Comparison of ENCODE assay signal across 8 mouse cellular contexts in the genomic region with DNA sequence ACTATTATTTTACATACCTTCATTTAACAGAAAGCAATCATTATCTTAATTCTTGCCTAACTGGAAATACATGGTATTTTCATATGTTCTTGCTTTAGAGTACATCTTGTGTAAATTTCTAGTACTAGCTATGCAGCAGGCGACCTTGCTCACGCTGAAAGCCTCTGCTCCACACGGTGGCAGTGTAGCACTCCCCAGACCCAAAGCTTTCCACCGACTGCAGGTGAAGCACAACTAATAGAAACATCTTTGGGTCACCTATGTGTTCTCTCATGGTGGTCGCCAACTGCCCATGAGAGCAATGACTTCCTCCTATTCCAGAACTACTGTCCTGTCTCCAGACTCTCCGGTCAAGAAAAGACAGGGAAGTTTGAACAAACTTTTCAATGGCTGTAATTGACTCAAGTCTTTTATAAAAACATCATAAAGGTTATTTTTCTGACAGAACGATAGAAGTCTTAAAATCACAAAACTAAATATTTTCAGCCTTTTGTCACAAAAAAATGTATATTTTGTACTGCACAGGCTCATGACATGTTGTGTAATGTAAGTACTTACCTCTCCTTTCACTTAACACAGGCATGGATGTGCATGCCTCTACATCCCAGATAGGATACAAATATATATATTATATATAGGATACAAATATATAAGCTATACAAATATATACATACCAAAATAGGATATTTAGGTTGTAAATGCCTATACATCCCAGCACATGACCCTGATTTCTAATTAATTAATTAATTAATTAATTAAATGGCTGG. TPM values are rescaled to one million over a fixed set of nuclear protein-coding genes. Genes with fewer than 3 reads are reported as not detected.
DNase-seq lines count a peak whose midpoint lies in the region; ATAC-seq and TF ChIP-seq lines count a peak whose summit lies in the region.

No protein-coding gene starts in this region.

- 26% methylated on average over 7 of the region's 7 CpGs for WGBS in kidney, embryonic 14.5 days
- 26% methylated on average over 7 of the region's 7 CpGs for WGBS in liver, adult 2 months
- WGBS in neural tube, embryonic 12.5 days, result 26% methylated on average over 7 of the region's 7 CpGs

- intact Hi-C loops in heart, postnatal 25 days (cut with DNase I), result loop anchor here (5.0 kb wide), 1 partner anchor 115 kb away; no protein-coding TSS in a partner anchor

- no peak overlapping the region for H3K9ac ChIP-seq in kidney, embryonic 14.5 days (ENCODE audit: low read depth, low read length)
- H3K9ac ChIP-seq in liver, adult 2 months (ENCODE audit: low read depth, low read length), result no peak overlapping the region
- no peak overlapping the region for H3K9ac ChIP-seq in neural tube, embryonic 12.5 days

- no peaks in the 10 kb centered on the region for H3K9me3 ChIP-seq in kidney, embryonic 14.5 days (ENCODE audit: control insufficient read depth, low read length)
- no peaks in the 10 kb centered on the region for H3K9me3 ChIP-seq in neural tube, embryonic 12.5 days

- no peak overlapping the region for H3K4me3 ChIP-seq in kidney, embryonic 14.5 days (ENCODE audit: low read length)
- no peak overlapping the region for H3K4me3 ChIP-seq in liver, adult 2 months (ENCODE audit: insufficient read depth, low read depth, low read length)
- no peak overlapping the region for H3K4me3 ChIP-seq in neural tube, embryonic 12.5 days
- no peak overlapping the region for H3K4me3 ChIP-seq in testis, adult 2 months (ENCODE audit: control insufficient read depth, low read depth, low read length)

- TF ChIP-seq CTCF in liver, adult 2 months (IDR thresholded peaks at IDR 0.05; ENCODE audit: low read depth, low read length), result peak; percentile 96
- peak; percentile 64; the same call in 1 of the 2 replicates for TF ChIP-seq CTCF in testis, adult 2 months (IDR thresholded peaks at IDR 0.05; ENCODE audit: control insufficient read depth, insufficient read depth, insufficient replicate concordance, low read depth, low read length)

- no peaks in the 10 kb centered on the region for H3K4me1 ChIP-seq in kidney, embryonic 14.5 days (ENCODE audit: control insufficient read depth, insufficient read depth, low read length)
- no peaks in the 10 kb centered on the region for H3K4me1 ChIP-seq in liver, adult 2 months (ENCODE audit: control insufficient read depth, insufficient read depth, low read length)
- H3K4me1 ChIP-seq in neural tube, embryonic 12.5 days, result no peaks in the 10 kb centered on the region
- no peaks in the 10 kb centered on the region for H3K4me1 ChIP-seq in testis, adult 2 months (ENCODE audit: control insufficient read depth, insufficient read depth, low read length)

- ATAC-seq in kidney, embryonic 14.5 days (ENCODE audit: low FRiP score, low TSS enrichment), result 0 out of 2 replicates have a peak, but pooled peaks have one; percentile 57
- ATAC-seq in neural tube, embryonic 12.5 days (ENCODE audit: low FRiP score, low read depth), result peak; percentile 58; the same call in 1 of the 2 replicates

- DNase-seq in heart, adult 18-20 months, result peak; percentile 54 to 74
- no peak for DNase-seq in heart, postnatal 25 days (ENCODE audit: low spot score)
- DNase-seq in cerebellum, postnatal 25 days, result peak; percentile 71 to 81
- DNase-seq in gastrocnemius, postnatal 10 days, result peak; percentile 49
- DNase-seq in liver, adult 2 months (ENCODE audit: extremely low read depth, low read depth, low spot score), result peak; percentile 52

- no peaks in the 10 kb centered on the region for H3K79me2 ChIP-seq in liver, adult 2 months (ENCODE audit: control insufficient read depth, insufficient read depth, low read length)

- no peak overlapping the region for H3K4me2 ChIP-seq in kidney, embryonic 14.5 days (replicated peaks; ENCODE audit: low read depth, low read length)
- H3K4me2 ChIP-seq in neural tube, embryonic 12.5 days (replicated peaks), result no peak overlapping the region

- H3K27ac ChIP-seq in kidney, embryonic 14.5 days (ENCODE audit: low read depth, low read length), result no peak overlapping the region
- no peak overlapping the region for H3K27ac ChIP-seq in liver, adult 2 months (replicated peaks; ENCODE audit: insufficient read depth, low read depth, low read length)
- H3K27ac ChIP-seq in neural tube, embryonic 12.5 days, result no peak overlapping the region
- no peak overlapping the region for H3K27ac ChIP-seq in testis, adult 2 months (ENCODE audit: control insufficient read depth, insufficient read depth, low read depth, low read length)

- H3K27me3 ChIP-seq in kidney, embryonic 14.5 days (ENCODE audit: control insufficient read depth, insufficient read depth, low read length), result no peaks in the 10 kb centered on the region
- no peaks in the 10 kb centered on the region for H3K27me3 ChIP-seq in liver, adult 2 months (ENCODE audit: control insufficient read depth, insufficient read depth, low read length)
- H3K27me3 ChIP-seq in neural tube, embryonic 12.5 days (replicated peaks), result no peaks in the 10 kb centered on the region
- no peaks in the 10 kb centered on the region for H3K27me3 ChIP-seq in testis, adult 2 months (ENCODE audit: control insufficient read depth, insufficient read depth, low read length)

- TF ChIP-seq POLR2A in liver, adult 2 months (IDR thresholded peaks at IDR 0.05; ENCODE audit: extremely low read depth, insufficient read depth, low read length), result no peak
- no peak for TF ChIP-seq POLR2A in testis, adult 2 months (IDR thresholded peaks at IDR 0.05; ENCODE audit: control insufficient read depth, low read depth, low read length)

- H3K36me3 ChIP-seq in kidney, embryonic 14.5 days (ENCODE audit: control insufficient read depth, insufficient read depth, low read length), result no peaks in the 10 kb centered on the region
- H3K36me3 ChIP-seq in liver, adult 2 months (ENCODE audit: control insufficient read depth, insufficient read depth, low read length), result no peaks in the 10 kb centered on the region
- H3K36me3 ChIP-seq in neural tube, embryonic 12.5 days, result no peaks in the 10 kb centered on the region
- no peaks in the 10 kb centered on the region for H3K36me3 ChIP-seq in testis, adult 2 months (ENCODE audit: control insufficient read depth, insufficient read depth, low read length)

RNA-seq across cellular contexts. Expression of a gene that starts 16.4 kb away (rescaled TPM):
- total RNA-seq in heart, adult 18-20 months (2021), result 1 to 10 TPM; 3.9 to 5.9 TPM
- 1 to 10 TPM; 3.8 to 4.7 TPM for total RNA-seq in heart, postnatal 25 days (2021)
- total RNA-seq in gastrocnemius, postnatal 10 days (2021), result 1 to 10 TPM; 3.7 TPM
- 18.9 and 26.5 TPM in 2 replicates for polyA plus RNA-seq in kidney, embryonic 14.5 days (2014; fragmentation: Nextera tagmentation; extraction: Ambion mirVana)
- total RNA-seq in liver, adult 2 months (2014; rRNA removed), result 3.1 and 3.5 TPM in 2 replicates
- polyA plus RNA-seq in liver, adult 2 months (2012; rRNA removed), result 2.0 and 2.3 TPM in 2 replicates
- 35.0 and 42.0 TPM in 2 replicates for polyA plus RNA-seq in neural tube, embryonic 12.5 days (2016; fragmentation: Nextera tagmentation; extraction: Ambion mirVana)
- 1.7 and 2.0 TPM in 2 replicates for polyA plus RNA-seq in testis, adult 2 months (2012; rRNA removed)

RNA-seq across cellular contexts. Expression of a gene that starts 21.9 kb away (rescaled TPM):
- not detected for total RNA-seq in heart, adult 18-20 months (2021)
- total RNA-seq in heart, postnatal 25 days (2021), result not detected
- under 1 TPM; 0.16 TPM for total RNA-seq in gastrocnemius, postnatal 10 days (2021)
- 3.7 and 4.9 TPM in 2 replicates for polyA plus RNA-seq in kidney, embryonic 14.5 days (2014; fragmentation: Nextera tagmentation; extraction: Ambion mirVana)
- not detected in 2 replicates for total RNA-seq in liver, adult 2 months (2014; rRNA removed)
- polyA plus RNA-seq in liver, adult 2 months (2012; rRNA removed), result not detected in 2 replicates
- not detected in 2 replicates for polyA plus RNA-seq in neural tube, embryonic 12.5 days (2016; fragmentation: Nextera tagmentation; extraction: Ambion mirVana)
- polyA plus RNA-seq in testis, adult 2 months (2012; rRNA removed), result 0.16 and 0.21 TPM in 2 replicates
